Mouse (Mus musculus) retina, embryonic 14.5 days (tissue): Measurements from ENCODE around the gene Rnf145.

ENCODE experiments used
- DNase-seq: peaks from one replicate; pipeline ENCODE4 v3.0.0-alpha.2; 2015; ENCODE audit warnings: low spot score

Rnf145 gene

DNA sequence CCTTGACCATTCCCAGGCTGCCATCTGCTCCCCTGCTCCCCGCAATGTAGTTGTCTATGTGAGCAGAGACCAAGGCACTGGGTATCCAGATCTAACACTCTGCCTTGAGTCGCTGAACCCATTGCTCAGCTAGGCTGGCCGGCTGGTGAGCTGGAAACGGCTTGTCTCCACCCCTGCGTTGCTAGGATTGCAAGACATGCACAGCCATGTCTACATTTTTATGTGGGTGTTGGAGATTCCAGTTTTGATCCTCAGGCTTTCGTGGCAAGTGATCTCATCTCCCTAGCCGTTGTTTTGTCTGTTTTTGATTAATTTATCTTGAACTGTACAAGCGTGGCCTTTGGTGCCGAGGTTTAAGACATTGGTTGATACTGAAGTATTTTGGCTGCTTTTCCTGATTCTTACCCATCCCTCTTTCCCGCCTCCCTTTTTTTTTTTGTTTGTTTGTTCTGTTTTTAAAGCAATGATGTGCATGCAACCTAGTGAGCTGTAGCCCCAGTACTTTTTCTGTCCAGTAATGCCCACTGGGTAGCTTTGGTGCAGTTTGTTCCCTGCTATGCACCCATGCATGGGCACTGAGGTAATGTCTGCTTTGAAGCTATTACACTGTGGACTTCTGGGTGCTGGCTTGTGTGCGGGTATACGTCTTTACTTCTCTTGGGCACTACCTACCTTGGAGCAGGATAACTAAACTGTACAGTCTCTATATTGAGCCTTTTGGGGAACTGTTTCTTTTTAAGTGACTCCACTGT is 16.4 kb downstream of the Rnf145 start:
- DNase-seq: no peak

DNA sequence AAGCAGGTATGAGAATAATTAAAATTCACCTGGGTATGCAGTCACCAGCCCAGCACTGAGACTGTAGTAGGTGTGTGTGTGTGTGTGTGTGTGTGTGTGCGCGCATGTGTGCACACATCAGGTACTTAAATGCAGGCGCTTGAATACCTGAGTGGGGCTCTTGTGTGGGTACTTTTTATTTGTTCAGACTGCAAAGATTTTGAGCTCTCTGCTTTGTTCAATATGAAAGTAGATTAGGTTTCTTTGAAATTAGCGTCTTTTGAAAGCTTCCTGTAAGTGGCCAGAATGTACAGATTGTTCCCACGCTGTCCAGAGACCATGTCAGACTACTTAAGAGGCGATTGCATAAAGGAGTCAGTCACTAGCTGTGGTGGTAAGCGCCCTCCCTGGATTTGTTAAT is 18.6 kb downstream of the Rnf145 start:
- DNase-seq: no peak

DNA sequence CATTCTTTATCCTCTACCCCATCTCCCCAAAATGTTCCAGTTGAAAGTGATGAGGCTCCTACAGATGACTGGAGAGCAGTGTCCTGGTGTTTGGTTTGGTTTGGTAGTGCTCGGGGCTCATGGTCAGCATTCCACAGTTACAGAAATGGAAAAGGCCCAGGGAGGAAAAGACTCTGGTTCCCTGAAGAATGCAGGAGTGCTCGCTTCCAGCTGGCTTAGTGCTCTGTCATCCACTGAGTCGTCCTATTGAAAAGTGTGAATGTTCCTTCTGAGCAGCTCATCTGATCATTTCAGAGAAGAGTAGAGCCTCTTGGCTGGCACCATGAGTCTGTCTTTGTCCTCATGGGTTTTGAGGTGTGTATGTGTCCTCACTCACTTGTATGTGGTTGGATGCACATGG is 19.3 kb downstream of the Rnf145 start:
- DNase-seq: no peak

DNA sequence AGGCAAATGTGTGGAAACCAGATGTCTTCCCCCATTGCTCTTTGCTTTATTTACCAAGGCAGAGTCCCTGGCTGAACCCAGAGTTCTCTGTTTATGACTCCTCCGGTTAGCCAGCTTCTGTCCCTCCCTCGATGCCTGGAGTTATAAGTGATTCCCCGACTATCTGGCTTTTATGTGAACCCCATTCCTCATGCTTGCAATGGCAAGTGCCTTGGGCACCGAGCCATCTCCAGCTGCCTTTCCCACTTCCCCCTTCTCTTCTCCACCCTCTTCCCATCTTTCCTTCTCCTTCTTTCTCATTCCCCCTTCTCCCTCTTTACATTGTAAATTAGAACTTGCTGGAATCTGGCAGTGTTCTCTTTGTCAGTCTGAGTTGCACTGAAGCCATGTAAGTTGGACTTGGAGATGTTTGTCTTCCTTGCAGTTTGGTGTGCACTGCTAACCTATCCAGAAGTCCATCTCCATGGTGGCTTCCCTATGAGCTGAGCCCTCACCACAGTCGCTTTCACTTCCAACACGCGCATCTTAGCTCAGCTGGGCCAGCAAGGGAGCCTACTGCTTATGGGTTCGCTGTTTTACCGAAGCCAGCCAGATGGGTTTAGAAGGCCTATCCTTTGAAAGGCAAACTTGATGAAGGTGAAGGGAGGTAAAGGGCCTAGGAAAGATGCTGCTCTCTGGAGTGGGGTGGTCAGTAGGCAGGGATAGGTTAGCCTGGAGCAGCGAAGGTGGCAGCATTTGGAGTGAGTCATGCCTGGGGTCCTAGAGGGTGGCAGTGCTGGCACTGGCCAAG is 19.9 kb downstream of the Rnf145 start:
- no peak for DNase-seq

DNA sequence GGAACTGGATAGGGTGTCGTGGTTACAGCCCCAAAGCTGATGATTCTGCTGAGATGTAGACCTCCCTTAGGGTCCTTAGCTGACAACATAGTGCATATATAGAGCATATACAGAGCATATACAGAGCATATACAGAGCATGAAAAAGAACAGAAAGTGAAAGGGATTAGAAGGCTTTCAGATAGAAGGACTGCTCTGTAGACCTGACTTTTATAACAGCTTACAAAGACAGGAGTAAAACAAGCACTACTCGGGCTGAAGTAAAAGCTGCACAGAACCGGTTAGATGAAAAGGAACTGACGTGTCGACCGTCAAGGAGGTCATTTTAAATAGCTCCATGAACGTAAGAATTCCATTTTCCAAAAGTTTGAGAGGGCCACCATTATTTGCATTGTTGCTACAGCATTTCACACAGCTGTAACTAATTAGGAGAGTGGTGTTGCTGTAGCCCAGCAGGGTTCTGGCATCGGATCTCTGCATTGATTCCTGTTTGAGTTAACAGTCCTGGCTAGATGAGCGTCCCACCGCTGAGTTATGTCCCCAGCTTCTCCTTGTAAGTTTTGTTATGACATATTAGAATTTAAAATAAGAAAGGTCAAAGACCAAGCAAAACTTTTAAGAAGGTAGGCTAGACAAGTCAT is 20.6 kb downstream of the Rnf145 start:
- no peak for DNase-seq

DNA sequence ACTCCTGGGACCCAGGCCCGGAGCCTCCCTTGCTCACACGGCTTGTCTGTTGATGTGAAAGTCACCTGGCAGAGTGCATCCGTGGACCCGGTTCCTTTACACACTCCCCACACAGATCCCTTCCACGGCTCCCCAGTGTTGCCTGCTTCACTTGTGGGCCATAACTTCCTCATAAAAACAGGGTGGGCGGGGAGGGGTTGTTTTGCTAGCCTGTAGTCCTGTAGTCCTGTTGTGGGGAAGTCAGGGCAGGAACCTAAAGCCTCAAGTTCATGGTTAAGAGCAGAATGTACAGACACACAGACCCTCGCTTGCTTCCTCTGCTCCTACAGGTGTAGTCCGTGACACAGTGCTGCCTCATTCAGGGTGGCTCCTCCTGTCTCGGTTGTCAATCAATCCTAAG is 21.5 kb downstream of the Rnf145 start:
- DNase-seq: no peak

DNA sequence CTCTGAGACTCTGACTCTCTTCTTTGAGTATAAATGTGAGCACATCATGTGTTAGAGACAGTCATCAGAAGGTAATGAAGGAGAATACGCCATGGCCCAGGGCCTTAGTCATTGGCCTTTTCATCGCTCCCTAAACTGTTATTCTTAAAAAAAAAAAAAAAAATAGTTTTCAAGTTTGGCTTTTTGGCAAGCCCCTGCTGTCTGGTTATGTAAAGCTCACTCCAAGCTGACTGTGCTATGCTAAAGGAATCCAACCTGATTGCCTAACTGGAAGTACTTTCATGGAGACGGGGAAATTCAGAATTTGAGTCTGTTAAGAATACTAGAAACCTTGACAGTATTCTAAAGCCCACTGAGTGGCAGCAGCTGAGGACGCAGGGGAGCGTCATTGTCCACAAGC is 22.5 kb downstream of the Rnf145 start:
- DNase-seq: no peak

DNA sequence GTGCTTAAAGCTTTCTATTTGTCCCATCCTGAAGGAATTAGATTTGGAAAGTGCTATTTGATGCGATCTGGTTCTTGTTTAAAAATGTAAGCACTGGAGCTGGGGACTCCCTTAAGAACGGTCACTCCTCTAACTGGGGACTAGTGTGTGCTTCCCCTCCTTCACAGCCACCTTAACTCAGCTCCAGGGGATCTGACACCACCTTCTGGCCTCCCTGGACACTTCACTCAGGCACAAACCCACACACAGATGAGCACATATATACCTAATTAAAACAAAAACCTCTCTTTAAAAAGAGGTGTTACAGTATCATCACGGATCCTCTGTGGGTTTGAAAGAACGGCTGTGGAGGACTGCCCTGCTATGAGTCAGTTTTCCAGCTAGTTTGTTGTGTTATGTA is 23.0 kb downstream of the Rnf145 start:
- no peak for DNase-seq

DNA sequence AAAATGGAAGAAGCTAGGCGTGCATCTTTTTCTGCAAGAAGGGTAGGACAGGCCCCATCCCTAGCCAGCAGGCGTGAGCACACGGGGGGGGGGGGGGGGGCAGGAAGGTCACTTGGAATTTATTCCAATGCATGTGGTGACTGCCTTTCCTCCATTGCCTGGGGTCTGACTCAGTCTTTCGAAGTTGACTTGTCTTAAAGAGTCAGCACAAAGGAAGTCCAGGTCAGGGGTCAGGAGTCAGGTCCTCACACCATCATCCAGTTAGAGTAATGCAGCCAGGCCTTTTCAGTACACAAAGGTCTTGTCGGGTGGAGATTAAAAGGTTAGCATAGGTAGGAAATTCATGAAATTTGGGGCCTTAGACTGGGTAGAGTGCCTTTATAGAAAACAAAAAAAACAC is 24.8 kb downstream of the Rnf145 start:
- DNase-seq: no peak

DNA sequence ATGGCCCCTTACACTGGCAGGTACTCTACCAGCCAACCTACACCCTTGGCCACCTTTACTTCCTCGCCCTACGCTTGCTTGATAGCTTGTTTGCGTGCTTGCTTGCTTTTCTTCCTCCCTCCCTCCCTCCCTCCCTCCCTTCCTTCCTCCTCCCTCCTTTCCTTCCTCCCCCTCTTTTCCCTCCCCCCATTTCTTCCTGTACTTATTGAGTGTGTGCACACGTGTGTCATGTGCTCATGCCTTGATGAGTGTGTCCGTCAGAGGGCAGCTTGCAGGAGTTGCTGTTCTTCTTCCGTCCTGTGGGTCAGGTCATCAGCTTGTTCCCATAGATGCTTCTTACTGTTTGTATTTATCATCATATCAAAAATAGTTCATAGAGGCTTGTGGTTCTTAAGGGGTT is 25.2 kb downstream of the Rnf145 start:
- no peak for DNase-seq

DNA sequence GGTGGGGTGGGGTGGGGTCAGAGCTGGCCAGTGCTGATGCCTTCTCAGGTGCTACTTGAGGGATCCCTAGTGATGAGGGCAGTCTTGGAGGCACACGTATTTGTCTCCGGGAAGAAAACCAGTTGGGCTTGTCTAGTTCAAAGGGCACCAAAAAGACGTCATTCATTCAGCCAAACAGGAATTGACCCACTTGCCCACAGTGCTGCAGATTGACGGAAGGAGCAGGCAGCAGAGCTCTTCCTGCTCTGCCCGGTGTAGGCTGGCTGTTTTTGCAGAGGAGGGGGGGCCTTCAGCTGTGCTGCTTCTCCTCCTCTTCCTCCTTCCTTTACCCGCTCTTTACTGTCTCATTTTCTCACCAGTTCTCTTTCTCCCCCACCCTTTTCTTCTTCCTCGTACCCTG is 26.4 kb downstream of the Rnf145 start:
- DNase-seq: no peak

DNA sequence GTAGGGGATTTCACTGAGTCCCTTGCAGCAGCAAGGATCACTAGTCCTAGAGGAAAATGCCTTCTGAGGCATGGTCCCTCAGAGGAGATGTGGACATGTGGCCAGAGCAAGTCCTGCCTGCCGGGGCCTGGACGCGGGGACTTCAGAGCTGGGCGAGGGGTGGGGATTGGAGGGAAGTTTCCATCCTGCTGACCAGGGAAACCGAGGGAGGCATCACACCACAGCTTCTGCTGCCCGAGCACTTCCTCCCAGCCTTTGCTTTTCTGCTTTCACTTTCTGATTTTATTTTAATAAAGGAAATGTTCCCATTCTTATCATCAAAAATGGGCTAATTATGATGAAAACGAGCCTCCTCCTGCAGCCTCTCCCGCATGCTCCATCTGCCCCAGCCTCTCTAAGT is 27.5 kb downstream of the Rnf145 start:
- no peak for DNase-seq

DNA sequence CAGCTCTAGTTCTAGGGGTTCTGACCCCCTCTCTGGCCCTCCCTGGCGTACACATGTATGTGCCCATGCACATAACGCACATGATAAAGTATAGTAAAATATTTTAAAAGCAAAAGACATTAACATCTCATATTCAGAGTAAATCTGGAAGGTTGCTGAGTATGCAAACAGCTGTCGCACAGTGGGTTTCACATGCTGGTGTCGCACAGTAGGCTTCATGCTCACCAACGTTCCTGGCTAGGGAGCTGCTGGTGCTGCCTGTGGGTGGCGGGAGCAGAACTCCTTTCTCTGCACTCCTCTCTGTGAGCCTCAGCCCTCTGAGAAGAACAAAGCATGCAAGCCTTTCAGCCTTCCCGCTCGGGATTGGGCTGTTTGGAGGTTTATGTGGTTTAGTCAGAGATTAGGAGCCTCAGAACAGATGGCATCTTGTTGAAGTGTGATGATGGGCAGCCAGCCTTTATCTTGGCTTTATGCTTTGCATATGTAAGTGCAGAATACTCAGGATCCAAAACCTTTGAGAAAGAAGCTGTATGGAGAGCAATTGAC is 29.0 kb downstream of the Rnf145 start:
- no peak for DNase-seq

DNA sequence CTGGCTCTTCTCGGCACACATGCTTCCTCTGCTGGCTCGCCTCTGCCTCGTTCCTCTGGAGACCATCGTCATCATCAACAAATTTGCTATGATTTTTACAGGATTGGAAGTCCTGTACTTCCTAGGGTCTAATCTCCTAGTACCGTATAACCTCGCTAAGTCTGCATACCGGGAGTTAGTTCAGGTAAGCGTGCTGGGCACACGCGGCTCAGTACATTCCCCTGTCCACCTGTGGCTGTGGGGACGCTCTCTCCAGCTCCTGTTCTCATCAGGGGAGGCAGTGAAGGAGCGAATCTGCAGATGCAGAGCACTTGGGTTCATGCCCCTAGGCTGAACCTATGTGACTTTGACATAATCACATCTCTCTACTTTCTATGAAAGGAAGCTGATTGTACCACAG is 30.1 kb downstream of the Rnf145 start:
- DNase-seq: no peak

DNA sequence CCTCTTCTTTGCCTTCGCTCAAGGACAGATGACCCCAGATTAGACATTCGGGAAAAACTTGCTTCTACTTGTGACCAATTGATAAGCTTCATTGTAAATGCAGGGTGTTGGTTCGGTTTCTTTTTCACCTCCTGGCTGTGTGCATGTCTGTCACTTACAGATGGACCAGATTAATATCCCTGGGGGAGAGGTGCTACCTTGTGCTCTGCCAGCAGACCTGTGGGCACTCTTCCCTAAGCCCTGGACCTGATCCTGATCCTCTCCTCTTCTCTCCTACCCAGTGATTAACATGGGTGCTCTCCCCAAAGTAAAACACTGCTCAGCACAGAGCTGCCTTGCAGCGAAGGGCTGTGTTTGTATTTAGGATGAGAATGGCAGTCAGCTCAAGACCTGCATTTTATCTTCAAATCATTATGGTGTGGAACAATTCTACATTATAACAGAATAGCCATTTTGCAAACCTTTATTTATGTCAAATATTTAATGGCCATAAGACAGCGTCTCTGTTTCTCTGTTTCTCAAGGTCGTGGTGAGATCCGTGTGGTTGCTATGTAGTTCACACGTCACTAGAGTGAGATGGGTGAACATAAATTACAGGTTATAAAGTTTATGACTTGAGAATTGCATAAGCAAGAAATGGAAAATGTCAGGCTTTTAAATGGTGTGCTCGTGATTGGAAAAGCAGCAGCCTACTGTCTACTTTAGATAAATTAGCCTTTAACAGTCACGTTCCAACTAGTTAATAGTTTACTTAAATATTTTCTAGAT is 30.9 kb downstream of the Rnf145 start:
- DNase-seq: no peak

DNA sequence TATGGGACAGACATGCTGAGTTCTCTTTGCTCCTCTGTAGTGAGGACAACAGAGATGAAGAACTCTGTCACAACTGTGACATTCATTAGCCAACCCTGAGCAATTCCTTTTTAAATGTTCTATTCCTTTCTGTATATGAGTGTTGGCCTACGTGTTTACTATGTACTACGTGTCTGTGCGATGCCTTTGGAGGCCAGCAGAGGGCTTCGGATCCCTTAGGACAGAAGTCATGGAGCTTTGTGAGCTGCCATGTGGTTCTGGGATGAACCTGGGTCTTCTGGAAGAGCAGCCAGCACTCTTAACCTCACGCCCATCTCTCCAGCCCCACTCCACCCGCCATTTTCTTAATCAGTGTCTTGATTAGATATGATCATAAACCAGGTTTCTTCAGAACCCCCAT is 32.2 kb downstream of the Rnf145 start:
- DNase-seq: no peak

DNA sequence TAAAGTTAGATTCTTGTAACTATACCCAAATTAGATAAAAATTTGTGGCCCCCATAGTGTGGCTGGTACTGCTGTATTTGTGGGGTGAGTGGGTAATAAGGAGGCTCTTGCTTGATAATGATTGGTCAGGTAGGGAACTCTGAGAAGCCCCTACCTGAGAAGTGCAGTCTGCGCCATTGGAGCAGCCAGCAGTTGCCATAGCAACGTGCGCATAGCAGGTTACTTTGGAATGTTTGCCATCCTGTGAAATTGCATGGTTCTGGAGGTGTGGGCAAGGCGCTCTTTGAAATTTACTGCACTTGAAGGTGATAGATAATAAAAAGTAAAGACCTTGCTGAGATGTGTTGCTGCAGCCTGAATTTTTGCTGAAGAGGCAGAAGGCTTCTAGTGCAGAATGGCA is 35.6 kb downstream of the Rnf145 start:
- no peak for DNase-seq

DNA sequence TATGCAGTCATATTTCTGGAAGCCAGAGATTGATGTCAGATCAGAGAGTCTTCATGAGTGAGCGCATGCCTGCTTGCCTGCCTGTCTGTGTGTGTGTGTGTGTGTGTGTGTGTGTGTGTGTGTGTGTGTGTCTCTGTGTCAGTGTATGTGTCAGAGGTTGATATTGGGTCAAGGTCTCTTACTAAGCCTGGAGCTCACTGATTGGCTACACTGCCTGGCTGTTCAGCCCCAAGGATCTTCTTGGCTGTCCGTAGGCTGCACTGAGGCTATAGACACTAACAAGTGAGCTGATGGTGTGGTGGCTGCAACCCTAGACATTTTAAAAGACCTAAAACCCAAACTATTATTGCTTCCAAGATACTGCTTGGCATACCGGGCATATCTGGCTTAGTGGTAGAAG is 39.8 kb downstream of the Rnf145 start:
- DNase-seq: no peak

DNA sequence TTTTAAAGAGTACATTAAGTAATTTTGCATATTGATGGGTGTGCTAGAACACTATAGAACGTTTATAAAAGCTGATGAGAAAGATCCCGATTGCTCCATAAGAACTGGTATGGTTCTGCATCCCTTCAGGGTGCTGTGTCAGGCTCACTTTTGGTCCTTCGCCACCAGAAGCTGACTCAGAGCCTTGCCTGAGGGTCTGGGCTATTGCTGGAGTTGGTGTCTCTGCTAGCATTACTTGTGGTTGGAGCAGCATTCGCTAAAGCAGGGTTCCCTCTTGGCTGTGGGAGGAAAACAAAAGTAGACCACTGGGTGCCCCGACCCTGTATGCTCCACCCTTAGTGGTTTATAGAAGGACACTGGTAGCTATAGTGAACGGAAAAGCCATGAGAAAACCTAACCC is 40.7 kb downstream of the Rnf145 start:
- DNase-seq: no peak

DNA sequence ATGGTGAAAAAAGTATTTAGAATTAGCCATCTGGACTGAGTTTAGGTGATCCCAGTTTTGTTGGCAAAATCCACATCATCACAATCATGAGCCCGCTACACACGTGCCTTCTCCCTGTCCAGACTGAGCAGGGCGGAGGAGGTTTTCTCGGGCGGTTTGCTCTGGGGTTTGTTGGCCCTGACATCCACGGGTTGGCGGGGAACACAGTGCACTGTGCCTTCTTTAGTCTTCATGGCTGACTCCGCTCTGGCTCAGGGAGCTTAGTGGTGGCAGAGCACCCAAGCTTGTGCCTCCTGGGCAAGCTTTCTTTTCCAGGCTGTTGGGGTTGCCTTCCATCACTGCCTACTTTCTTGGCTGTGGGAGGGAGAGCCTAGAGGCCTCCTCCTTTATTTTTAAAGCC is 41.6 kb downstream of the Rnf145 start:
- no peak for DNase-seq

DNA sequence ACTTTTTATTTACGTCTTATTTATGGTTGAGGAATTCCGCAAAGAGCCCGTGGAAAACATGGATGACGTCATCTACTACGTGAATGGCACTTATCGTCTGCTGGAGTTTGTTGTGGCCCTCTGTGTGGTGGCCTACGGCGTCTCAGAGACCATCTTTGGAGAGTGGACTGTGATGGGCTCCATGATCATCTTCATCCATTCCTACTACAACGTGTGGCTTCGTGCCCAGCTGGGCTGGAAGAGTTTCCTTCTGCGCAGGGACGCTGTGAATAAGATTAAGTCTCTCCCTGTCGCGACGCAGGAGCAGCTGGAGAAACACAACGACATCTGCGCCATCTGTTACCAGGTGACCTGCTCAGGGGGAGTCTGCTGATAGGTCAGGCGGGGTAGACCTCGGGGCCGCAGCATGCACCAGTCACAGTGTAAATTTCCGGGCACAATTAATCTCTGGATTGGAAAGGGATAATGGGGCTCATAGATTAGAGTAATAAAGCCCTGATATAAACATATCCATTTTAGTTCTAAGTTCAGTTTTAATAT is 42.8 kb downstream of the Rnf145 start:
- no peak for DNase-seq
